Mouse (Mus musculus) lung, adult 2 months (tissue): ENCODE results near the gene Mtch1.

Source experiments
- CTCF ChIP-seq: fragments of 200-500 bp; IDR thresholded peaks from 2 replicates; pipeline ENCODE4 v1.5.1; 2011; ENCODE audit warnings: mild to moderate bottlenecking, low read length, control low read depth; ENCODE audit not compliant: insufficient read depth
- POLR2A ChIP-seq: fragments of 200-500 bp; IDR thresholded peaks from 2 replicates; pipeline ENCODE4 v1.6.1; 2011; ENCODE audit warnings: low read depth, mild to moderate bottlenecking, control low read depth, low read length, borderline replicate concordance; ENCODE audit errors: extremely low read depth

- TF ChIP-seq POLR2A (no peak), CTCF (no peak)
Observed at GRCm38 (mm10) chr17:29332186-29332685, 15.5 kb downstream of the Mtch1 start.
